ENCODE assay signal across 22 mouse cellular contexts in the genomic region with DNA sequence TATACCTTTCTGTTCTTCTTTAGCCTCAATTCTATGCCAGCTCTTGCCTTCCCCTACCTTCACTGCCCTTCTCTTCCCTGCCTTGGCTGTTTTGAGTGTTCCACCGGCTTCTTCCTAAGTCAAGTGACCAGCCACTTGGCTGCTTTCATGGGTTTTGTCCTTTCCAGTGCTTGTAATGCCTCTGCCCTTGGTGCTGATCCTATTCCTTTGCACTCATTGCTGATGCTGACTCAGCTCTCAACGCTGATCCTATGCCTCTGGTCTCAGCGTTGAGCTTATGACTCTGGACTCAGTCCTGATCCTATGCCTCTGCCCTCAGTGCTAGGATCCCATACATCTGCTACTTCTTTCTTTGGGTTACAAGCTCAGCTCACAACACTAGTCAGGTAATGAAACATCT.
A peak's percentile ranks its signal among the peaks of the same experiment; 100 is the strongest.
DNase-seq lines count a peak whose midpoint lies in the region; ATAC-seq and TF ChIP-seq lines count a peak whose summit lies in the region.
"Had no signal": no experiment of that assay in that cellular context is flagged by ENCODE, and none has a peak within 500 bp of the region (broad histone marks: within the 10 kb centered on the region; RNA-seq: fewer than 3 reads in every experiment).

No protein-coding gene starts in this region.

- no peaks in the 10 kb centered on the region for H3K36me3 ChIP-seq in kidney, postnatal 0 days (ENCODE audit: insufficient read depth, low read length)
- H3K36me3 ChIP-seq in kidney, embryonic 15.5 days, result no peaks in the 10 kb centered on the region
- no peaks in the 10 kb centered on the region for H3K36me3 ChIP-seq in ES-E14 (ENCODE audit: control insufficient read depth, insufficient read depth, low read length, poor library complexity, severe bottlenecking)
- H3K36me3 ChIP-seq: forebrain, embryonic 15.5 days; G1E; heart, embryonic 10.5 days; hindbrain, embryonic 12.5 days had no signal

- 66% methylated on average over 3 of the region's 3 CpGs for WGBS in kidney, postnatal 0 days
- 67% methylated on average over 3 of the region's 3 CpGs for WGBS in kidney, embryonic 15.5 days

- no peak overlapping the region for H3K4me3 ChIP-seq in kidney, postnatal 0 days (replicated peaks; ENCODE audit: low read depth, low read length)
- no peak overlapping the region for H3K4me3 ChIP-seq in kidney, embryonic 15.5 days (replicated peaks)
- no peak overlapping the region for H3K4me3 ChIP-seq in ES-E14 (ENCODE audit: insufficient read depth in 1 of 2, low read depth in 1 of 2, low read length in 2 of 2, poor library complexity in 1 of 2, severe bottlenecking in 1 of 2)
- H3K4me3 ChIP-seq: forebrain, embryonic 15.5 days; heart, embryonic 10.5 days; hindbrain, embryonic 12.5 days had no signal

- no peak overlapping the region for H3K4me2 ChIP-seq in kidney, postnatal 0 days (ENCODE audit: low read length)
- H3K4me2 ChIP-seq in kidney, embryonic 15.5 days, result no peak overlapping the region
- H3K4me2 ChIP-seq: forebrain, embryonic 15.5 days; hindbrain, embryonic 12.5 days had no signal

- no peaks in the 10 kb centered on the region for H3K9me3 ChIP-seq in kidney, postnatal 0 days (replicated peaks; ENCODE audit: low read length)
- H3K9me3 ChIP-seq in kidney, embryonic 15.5 days (replicated peaks), result no peaks in the 10 kb centered on the region
- H3K9me3 ChIP-seq in ES-E14 (ENCODE audit: control insufficient read depth, insufficient read depth, low read depth, low read length), result no peaks in the 10 kb centered on the region
- H3K9me3 ChIP-seq: forebrain, embryonic 15.5 days; G1E; heart, embryonic 10.5 days; hindbrain, embryonic 12.5 days had no signal

- no peak for ATAC-seq in kidney, postnatal 0 days (replicated peaks; ENCODE audit: low FRiP score, low read depth)
- no peak for ATAC-seq in kidney, embryonic 15.5 days (replicated peaks; ENCODE audit: low FRiP score)
- ATAC-seq: forebrain, embryonic 15.5 days; hindbrain, embryonic 16.5 days; inflammation-experienced regulatory T-cells, adult 6 months; intestine, postnatal 0 days had no signal

- no peak overlapping the region for H3K9ac ChIP-seq in kidney, postnatal 0 days (ENCODE audit: low read depth, low read length)
- H3K9ac ChIP-seq in kidney, embryonic 15.5 days, result no peak overlapping the region
- no peak overlapping the region for H3K9ac ChIP-seq in ES-E14 (ENCODE audit: insufficient read depth, low read depth, low read length, poor library complexity, severe bottlenecking)
- H3K9ac ChIP-seq: forebrain, embryonic 15.5 days; hindbrain, embryonic 12.5 days had no signal

- peak; percentile 20 for DNase-seq in kidney, postnatal 0 days (ENCODE audit: low spot score)
- no peak for DNase-seq in ES-E14 (ENCODE audit: low read depth, low spot score)
- DNase-seq in ZHBTc4 (ENCODE audit: low read depth, low spot score), result peak; percentile 7
- DNase-seq in forelimb bud, embryonic 11.5 days (ENCODE audit: low read depth, low spot score), result peak; percentile 2
- no peak for DNase-seq in urinary bladder, postnatal 10 days (ENCODE audit: low spot score)
- no peak for DNase-seq in gastrocnemius, postnatal 4 days (ENCODE audit: low spot score in 2 of 2)
- DNase-seq: adrenal gland, adult 2 months; adrenal gland, postnatal 25 days; cerebellum, adult 18-20 months; cerebellum, adult 9-11 months; cerebellum, postnatal 36 days; gastrocnemius, postnatal 14 days; heart, postnatal 10 days; heart, postnatal 4 days had no signal

- no peak for TF ChIP-seq CTCF in kidney, postnatal 0 days (IDR thresholded peaks at IDR 0.05; ENCODE audit: low read depth)

- H3K27me3 ChIP-seq in kidney, postnatal 0 days (ENCODE audit: insufficient read depth, low read length), result no peaks in the 10 kb centered on the region
- no peaks in the 10 kb centered on the region for H3K27me3 ChIP-seq in kidney, embryonic 15.5 days
- H3K27me3 ChIP-seq: forebrain, embryonic 15.5 days; hindbrain, embryonic 12.5 days had no signal

- no peak overlapping the region for H3K27ac ChIP-seq in kidney, postnatal 0 days
- no peak overlapping the region for H3K27ac ChIP-seq in kidney, embryonic 15.5 days
- no peak overlapping the region for H3K27ac ChIP-seq in ES-E14 (ENCODE audit: insufficient read depth, low read depth, low read length, poor library complexity, severe bottlenecking)
- H3K27ac ChIP-seq: forebrain, embryonic 15.5 days; heart, embryonic 10.5 days; hindbrain, embryonic 12.5 days had no signal

- H3K4me1 ChIP-seq in kidney, postnatal 0 days (replicated peaks; ENCODE audit: insufficient read depth, low read length), result no peaks in the 10 kb centered on the region
- no peaks in the 10 kb centered on the region for H3K4me1 ChIP-seq in kidney, embryonic 15.5 days
- H3K4me1 ChIP-seq in ES-E14 (ENCODE audit: control insufficient read depth in 2 of 2, insufficient read depth in 2 of 2, low read length in 2 of 2, poor library complexity in 1 of 2), result no peaks in the 10 kb centered on the region
- H3K4me1 ChIP-seq: forebrain, embryonic 15.5 days; heart, embryonic 10.5 days; hindbrain, embryonic 12.5 days had no signal

- in situ Hi-C loops in ES-E14 (cut with MboI; ENCODE audit: low sequenced_read_pairs in 2 of 2, unreplicated experiment in 2 of 2), result no loop called here

TF ChIP-seq in ES-E14, 5 proteins besides CTCF, POLR2A, EP300 and RAD21:
- no peak for TF ChIP-seq ZNF384 (IDR thresholded peaks at IDR 0.05; ENCODE audit: low read depth, low read length)
- TF ChIP-seq MAFK (IDR thresholded peaks at IDR 0.05; ENCODE audit: insufficient read depth, low read depth, low read length), result peak; percentile 95
- TF ChIP-seq CHD2 (IDR thresholded peaks at IDR 0.05; ENCODE audit: low read depth, low read length), result no peak
- no peak for TF ChIP-seq HCFC1 (IDR thresholded peaks at IDR 0.05; ENCODE audit: borderline replicate concordance, insufficient read depth, low read length)
- TF ChIP-seq ZC3H11A (IDR thresholded peaks at IDR 0.05; ENCODE audit: borderline replicate concordance, low read depth, low read length), result no peak

Comparison
In these comparisons a context has a peak if more than half of its experiments do, and no peak if none do; other contexts are left out.
1. DNase-seq: peak in kidney, postnatal 0 days (single experiment), ZHBTc4 (single experiment) and forelimb bud, embryonic 11.5 days (single experiment); none in ES-E14 (single experiment), urinary bladder, postnatal 10 days (single experiment) and gastrocnemius, postnatal 4 days (0 of 2).